Mouse (Mus musculus) liver, embryonic 13.5 days (tissue): Measurements from ENCODE around the gene Prickle1. TPM values are rescaled to one million over a fixed set of nuclear protein-coding genes. Genes with fewer than 3 reads are reported as not detected.
A peak's percentile ranks its signal among the peaks of the same experiment; 100 is the strongest.

Experiments
- ATAC-seq: fragments of 200-750 bp; cut with Nextera tagmentation; 2 replicates; pipeline ENCODE4 v1.8.0; 2017; ENCODE audit warnings: low read depth, mild to moderate bottlenecking, moderate number of reproducible peaks, moderate library complexity
- DNase-seq: peaks from one replicate; pipeline ENCODE4 v3.0.0; 2022
- H3K27ac ChIP-seq: fragments of 300-500 bp; sonication (generic); 2 replicates; pipeline ENCODE4 v1.5.1; 2015; ENCODE audit warnings: moderate library complexity, mild to moderate bottlenecking, inconsistent platforms
- H3K27me3 ChIP-seq: fragments of 300-500 bp; sonication (generic); 2 replicates; pipeline ENCODE4 v1.6.1; 2015; ENCODE audit warnings: mild to moderate bottlenecking, inconsistent platforms
- H3K36me3 ChIP-seq: fragments of 300-500 bp; sonication (generic); 2 replicates; pipeline ENCODE4 v1.6.1; 2015; ENCODE audit warnings: mild to moderate bottlenecking, inconsistent platforms
- H3K4me1 ChIP-seq: fragments of 300-500 bp; sonication (generic); replicated peaks from 2 replicates; pipeline ENCODE4 v1.6.1; 2015; ENCODE audit warnings: inconsistent platforms
- H3K4me2 ChIP-seq: fragments of 300-500 bp; sonication (generic); 2 replicates; pipeline ENCODE4 v1.6.1; 2015; ENCODE audit warnings: inconsistent platforms, mild to moderate bottlenecking, moderate library complexity
- H3K4me3 ChIP-seq: fragments of 300-500 bp; sonication (generic); replicated peaks from 2 replicates; pipeline ENCODE4 v1.5.1; 2015; ENCODE audit warnings: mild to moderate bottlenecking, inconsistent platforms
- H3K9ac ChIP-seq: fragments of 300-500 bp; sonication (generic); 2 replicates; pipeline ENCODE4 v1.6.1; 2015; ENCODE audit warnings: mild to moderate bottlenecking, inconsistent platforms
- H3K9me3 ChIP-seq: fragments of 300-500 bp; sonication (generic); replicated peaks from 2 replicates; pipeline ENCODE4 v1.6.1; 2016; ENCODE audit warnings: inconsistent platforms
- WGBS: fragments of 180-500 bp; shearing (Covaris S2); methylation state at CpG from one replicate; pipeline ENCODE4 v1.1.7; 2015; ENCODE audit not compliant: insufficient replicate concordance; 5-methylcytosine and 5-hydroxymethylcytosine counted together
- polyA plus RNA-seq: library from polyadenylated mRNA; unstranded; fragments of >200 nt; fragmentation: Nextera tagmentation; extraction: Ambion mirVana; gene quantifications from 2 replicates; pipeline ENCODE4 v1.2.1, GENCODE M21; 2015

Prickle1 gene
- polyA plus RNA-seq, 1 experiment from 2014 or later: 4.2 TPM

DNA sequence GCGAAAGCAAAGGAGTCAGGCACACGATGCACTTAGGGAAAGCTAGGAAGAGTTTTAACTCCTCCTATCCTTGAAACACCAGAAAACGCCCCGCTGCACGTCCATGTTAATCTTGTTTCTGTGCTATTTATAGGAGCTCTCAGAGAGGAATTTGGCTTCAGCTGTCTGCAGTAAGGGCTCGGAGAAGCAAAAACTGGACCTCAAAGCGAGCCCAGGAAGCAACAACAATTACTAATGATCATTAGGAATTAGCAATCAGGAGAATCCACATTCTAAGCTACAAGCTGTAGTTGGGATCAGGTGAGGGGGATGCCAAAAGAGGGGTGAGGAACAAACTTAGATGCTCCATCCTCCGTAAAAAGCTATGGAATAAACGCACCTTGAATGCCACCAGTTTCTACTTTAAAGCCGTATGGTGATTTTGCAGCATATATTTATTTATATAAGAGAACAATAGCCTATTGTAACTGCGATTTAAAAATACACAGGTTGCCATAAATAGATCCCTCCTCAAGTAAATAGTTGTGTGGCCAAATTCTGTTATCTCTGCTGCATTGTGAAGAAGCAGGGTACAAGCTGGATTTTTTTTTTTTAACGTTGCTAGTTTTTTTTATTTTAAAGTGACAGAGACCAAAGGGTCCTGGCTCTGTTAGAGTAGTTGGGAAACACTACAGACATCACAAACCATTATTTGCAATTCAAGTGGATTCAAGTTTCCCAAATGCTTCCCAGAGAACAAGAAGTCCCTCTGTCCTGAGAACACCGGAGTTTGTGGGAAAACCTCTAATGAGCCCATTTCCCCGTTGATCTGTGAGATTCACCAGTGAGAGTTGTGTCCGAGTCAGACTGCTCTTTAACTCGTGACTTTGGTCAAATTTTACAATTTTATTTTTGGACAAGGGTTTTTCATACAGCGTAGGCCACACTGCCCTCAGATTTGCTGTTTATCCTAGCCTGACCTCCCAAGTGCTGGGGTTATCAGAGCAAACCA, 75.6 kb downstream of the Prickle1 start:
- H3K9ac ChIP-seq: peak overlapping the region; percentile 71
- H3K4me1 ChIP-seq: peaks cover 67% of the 10 kb centered on the region
- H3K27me3 ChIP-seq: peaks cover 49% of the 10 kb centered on the region
- no peak for DNase-seq
- peak overlapping the region; percentile 95 for H3K4me2 ChIP-seq
- no peaks in the 10 kb centered on the region for H3K9me3 ChIP-seq
- H3K36me3 ChIP-seq: no peaks in the 10 kb centered on the region
- H3K4me3 ChIP-seq: peak overlapping the region; percentile 73
- 6% methylated on average over 17 of the region's 17 CpGs for WGBS
- no peak overlapping the region for H3K27ac ChIP-seq
- no peak for ATAC-seq

DNA sequence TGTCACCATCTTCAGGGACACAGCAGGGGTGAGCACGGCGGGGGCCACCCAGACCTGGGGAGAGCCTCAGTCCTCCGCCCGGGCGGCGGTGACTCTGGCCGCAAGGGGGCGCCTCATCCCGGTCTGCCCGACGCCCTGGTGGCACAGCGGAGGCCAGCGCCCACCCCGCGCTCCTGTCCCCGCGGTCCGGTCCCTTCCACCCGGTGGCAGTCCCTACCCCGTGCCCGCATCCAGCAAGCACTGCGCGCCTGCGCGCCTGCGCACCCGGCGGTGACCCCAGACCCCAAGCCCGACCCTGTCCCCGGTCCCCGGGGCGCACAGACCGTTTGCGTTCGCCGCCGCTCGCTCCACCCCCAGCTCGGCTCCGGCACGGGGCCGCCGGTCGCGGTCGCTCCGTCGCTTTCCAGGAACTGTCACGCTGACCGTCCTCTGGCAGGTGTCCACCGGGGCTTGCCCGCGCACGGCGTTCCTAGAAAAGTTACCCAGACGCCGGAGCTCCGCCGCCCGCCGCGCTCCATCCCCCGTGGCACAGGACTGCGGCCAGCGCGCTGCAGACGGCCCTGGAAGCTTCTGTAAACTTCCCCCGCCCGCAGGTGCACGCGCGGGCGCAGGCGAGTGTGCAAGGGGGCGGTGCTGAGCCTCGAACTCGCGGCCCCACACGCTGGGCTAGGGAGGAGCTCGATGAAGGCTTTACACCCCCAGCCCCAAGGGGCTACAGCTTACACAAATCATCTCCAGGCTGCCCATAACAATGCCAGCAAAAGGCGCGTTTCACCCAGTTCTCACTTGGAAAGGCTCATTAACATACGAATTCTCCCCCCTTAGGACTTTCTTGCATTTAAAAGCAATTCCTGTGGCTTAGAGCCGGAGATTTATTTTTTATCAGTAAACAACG, 76.5 kb downstream of the Prickle1 start:
- H3K4me3 ChIP-seq: peak overlapping the region; percentile 73
- H3K27me3 ChIP-seq: peaks cover 49% of the 10 kb centered on the region
- peak; percentile 64 for DNase-seq
- peak overlapping the region; percentile 71 for H3K9ac ChIP-seq
- peak overlapping the region; percentile 43; the same call in 1 of the 2 replicates for H3K27ac ChIP-seq
- ATAC-seq: peak; percentile 89
- peaks cover 66% of the 10 kb centered on the region for H3K4me1 ChIP-seq
- under 1% methylated on average over 85 of the region's 85 CpGs for WGBS
- no peaks in the 10 kb centered on the region for H3K36me3 ChIP-seq
- peak overlapping the region; percentile 95 for H3K4me2 ChIP-seq
- no peaks in the 10 kb centered on the region for H3K9me3 ChIP-seq

DNA sequence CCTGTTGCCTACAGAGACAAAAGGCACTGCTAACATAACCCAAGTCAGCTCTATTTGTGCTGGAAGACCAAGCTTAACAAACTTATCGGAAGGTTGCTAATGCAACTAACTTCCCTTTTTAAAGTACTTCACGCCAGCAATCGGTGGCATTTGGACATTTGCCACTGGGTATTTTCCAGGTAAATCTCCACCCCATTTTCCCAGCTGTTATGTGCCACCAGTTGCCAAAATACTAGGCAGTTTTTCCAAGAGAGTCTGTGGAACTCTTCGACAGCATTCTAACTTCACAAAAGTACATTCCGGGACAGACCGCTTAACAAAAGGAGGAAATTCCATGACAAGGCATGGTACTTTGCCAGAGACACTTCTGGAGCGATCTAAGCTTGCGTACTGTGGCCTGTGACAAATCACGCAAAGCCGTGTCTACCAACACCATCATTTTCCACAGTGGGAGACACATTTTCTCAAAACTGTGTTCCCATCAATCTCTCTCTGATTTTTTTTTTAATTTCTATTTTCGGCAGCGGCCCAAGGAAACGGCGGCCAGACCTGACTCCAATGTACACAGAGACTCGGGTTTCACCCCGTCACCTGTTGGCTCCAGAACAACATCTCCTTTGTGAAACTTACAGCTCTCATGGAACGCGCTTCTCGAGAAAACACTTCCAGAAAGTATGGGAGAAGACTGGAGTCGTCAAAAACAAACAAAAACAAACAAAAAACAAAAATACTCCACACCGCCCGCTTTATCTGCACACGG, 77.4 kb downstream of the Prickle1 start:
- Histone ChIP-seq H3K4me2 (peak overlapping the region; percentile 95), H3K36me3 (no peaks in the 10 kb centered on the region), H3K4me3 (peak overlapping the region; percentile 73), H3K9ac (peak overlapping the region; percentile 71), H3K4me1 (peaks cover 73% of the 10 kb centered on the region), H3K27ac (no peak overlapping the region), H3K9me3 (no peaks in the 10 kb centered on the region), H3K27me3 (peaks cover 49% of the 10 kb centered on the region)
- DNase-seq (no peak), ATAC-seq (no peak)
- 3% methylated on average over 23 of the region's 23 CpGs for WGBS

DNA sequence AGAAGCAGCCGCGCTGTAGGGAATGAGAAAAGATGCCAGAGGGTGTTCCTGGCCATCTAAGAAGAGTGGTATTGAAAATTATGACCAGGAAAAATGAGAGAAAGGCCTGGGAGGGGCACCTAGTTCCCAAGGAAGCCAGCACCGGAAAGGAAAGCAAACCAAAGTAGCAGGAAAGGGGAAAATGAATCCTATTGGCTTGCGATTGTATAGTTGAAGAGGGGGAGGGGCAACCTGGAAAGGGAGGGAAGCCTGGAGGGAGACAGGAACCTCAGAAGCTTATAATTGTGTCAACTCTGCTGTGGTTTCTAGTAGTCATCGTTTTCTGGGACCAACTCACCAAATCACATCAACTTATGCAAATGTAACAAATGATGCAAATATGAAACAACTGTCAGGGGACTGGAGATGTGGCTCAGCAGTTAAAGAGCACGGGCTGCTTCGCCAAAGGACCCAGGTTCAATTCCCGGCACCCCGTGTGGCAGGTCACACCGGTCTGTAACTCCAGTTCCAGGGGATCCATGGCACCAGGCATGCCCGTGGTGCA, 78.6 kb downstream of the Prickle1 start:
- DNase-seq: no peak
- H3K27me3 ChIP-seq: peaks cover 47% of the 10 kb centered on the region
- H3K4me2 ChIP-seq: no peak overlapping the region
- H3K4me1 ChIP-seq: peaks cover 68% of the 10 kb centered on the region
- no peak for ATAC-seq
- no peak overlapping the region for H3K27ac ChIP-seq
- H3K9me3 ChIP-seq: no peaks in the 10 kb centered on the region
- no peak overlapping the region for H3K4me3 ChIP-seq
- WGBS: 66% methylated on average over 11 of the region's 11 CpGs
- H3K9ac ChIP-seq: no peak overlapping the region
- H3K36me3 ChIP-seq: no peaks in the 10 kb centered on the region

DNA sequence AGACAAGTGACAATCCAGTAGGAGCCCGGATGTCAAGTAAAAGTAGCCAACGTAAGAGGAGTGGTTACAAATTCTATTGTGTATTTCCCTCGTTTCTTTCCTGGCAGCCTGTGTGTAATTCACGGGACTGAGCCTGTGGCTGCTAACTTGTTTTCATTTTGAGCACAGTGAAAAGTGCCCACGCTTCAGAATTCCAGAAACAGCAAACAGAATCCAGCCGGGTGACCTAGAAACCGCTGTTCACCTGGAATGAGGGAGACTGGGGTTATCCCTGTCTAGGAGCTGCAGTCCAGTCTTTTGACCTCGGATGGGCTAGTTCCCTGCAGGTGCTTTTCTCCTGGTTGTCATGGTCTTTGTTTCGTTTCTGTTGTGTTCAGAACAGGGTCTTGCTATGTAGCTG, 80.4 kb downstream of the Prickle1 start:
- Histone ChIP-seq H3K9me3 (no peaks in the 10 kb centered on the region), H3K27me3 (peaks cover 29% of the 10 kb centered on the region), H3K4me3 (no peak overlapping the region), H3K27ac (no peak overlapping the region), H3K36me3 (peaks cover 3% of the 10 kb centered on the region; the same call in 1 of the 2 replicates), H3K4me1 (peaks cover 50% of the 10 kb centered on the region), H3K4me2 (no peak overlapping the region), H3K9ac (no peak overlapping the region)
- ATAC-seq: no peak
- DNase-seq: no peak
- 75% methylated on average over 9 of the region's 9 CpGs for WGBS

DNA sequence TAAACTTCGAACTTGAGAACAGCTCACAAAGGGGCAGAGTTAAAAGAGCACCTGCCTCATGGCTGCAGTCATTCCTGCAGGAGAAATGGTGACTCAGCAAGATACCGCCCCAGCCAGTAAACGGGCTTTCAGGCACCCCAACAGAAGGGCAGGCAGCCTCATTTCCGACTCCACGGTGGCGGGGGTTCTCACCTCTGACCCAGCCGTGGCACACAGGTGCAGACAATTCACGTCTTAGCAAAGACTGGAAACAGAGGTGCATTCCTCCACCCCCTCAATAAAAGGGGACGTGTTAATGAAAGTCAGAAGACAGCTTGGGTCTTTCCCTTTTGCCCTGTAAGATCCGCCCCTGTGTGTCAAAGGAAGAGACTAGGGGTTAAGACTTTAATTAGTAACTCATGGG, 81.8 kb downstream of the Prickle1 start:
- H3K9ac ChIP-seq: peak overlapping the region; percentile 49; the same call in 1 of the 2 replicates
- DNase-seq: peak; percentile 23
- H3K27ac ChIP-seq: no peak overlapping the region
- peak overlapping the region; percentile 57 for H3K4me2 ChIP-seq
- peak overlapping the region; percentile 40 for H3K4me3 ChIP-seq
- peaks cover 6% of the 10 kb centered on the region for H3K36me3 ChIP-seq
- no peaks in the 10 kb centered on the region for H3K9me3 ChIP-seq
- 6% methylated on average over 10 of the region's 10 CpGs for WGBS
- peaks cover 37% of the 10 kb centered on the region for H3K4me1 ChIP-seq
- peaks cover 16% of the 10 kb centered on the region for H3K27me3 ChIP-seq
- peak; percentile 54; the same call in 1 of the 2 replicates for ATAC-seq

DNA sequence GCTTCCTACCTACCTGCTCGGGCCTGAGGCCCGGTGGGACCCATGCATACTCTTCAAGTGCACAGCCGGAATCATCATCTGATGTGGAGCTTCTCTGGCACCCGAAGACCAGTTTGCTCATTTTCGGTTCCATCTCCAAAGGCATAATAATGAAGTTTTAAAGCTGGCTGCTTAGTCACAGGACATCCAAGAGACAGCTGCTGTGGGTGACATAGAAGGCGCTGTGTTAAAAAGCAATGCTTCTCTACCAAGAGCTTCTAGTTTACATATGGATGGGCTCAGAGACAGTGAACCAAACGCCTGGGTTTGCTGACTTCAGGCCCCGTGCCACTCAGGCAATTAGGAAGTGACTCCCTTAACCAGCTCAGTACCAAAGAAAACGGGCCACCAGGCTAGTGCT, 83.3 kb downstream of the Prickle1 start:
- no peak overlapping the region for H3K4me3 ChIP-seq
- H3K27me3 ChIP-seq: peaks cover 2% of the 10 kb centered on the region; the same call in 1 of the 2 replicates
- DNase-seq: no peak
- no peaks in the 10 kb centered on the region for H3K9me3 ChIP-seq
- H3K4me2 ChIP-seq: no peak overlapping the region
- H3K4me1 ChIP-seq: peaks cover 22% of the 10 kb centered on the region
- H3K27ac ChIP-seq: no peak overlapping the region
- H3K9ac ChIP-seq: no peak overlapping the region
- peaks cover 20% of the 10 kb centered on the region for H3K36me3 ChIP-seq
- no peak for ATAC-seq
- WGBS: 60% methylated on average over 9 of the region's 9 CpGs

DNA sequence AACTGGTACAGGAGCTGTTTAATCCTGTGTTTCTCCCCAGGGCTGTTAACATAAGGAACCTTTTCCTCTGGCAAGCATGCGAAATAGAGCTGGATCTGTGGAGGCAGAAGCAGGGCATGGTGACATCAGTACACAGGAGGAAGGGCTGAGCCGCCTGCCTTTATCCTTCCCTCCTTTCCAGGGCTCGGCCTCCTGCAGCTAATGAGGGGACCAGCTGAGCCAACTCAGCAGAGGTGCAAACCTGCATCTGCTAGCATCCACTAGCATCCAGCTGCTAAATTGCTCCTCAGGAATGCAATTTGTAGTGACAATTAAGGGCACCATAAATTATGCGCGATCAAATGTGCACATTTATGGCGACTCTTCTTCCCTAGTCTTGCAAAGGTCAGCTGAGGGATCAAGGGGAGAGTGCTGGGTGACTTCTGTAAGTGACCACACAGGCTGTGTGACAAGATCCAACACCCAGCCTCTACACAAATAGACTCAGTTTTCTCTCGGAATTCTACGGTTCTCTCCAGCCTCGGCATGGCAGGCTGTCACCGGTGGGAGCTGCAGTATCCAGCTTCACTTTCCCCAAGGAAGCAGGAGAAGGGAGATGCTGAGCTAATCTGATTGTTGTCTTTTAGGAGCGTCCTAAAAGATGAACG, 84.9 kb downstream of the Prickle1 start:
- ATAC-seq (no peak), DNase-seq (no peak)
- 67% methylated on average over 12 of the region's 12 CpGs for WGBS

DNA sequence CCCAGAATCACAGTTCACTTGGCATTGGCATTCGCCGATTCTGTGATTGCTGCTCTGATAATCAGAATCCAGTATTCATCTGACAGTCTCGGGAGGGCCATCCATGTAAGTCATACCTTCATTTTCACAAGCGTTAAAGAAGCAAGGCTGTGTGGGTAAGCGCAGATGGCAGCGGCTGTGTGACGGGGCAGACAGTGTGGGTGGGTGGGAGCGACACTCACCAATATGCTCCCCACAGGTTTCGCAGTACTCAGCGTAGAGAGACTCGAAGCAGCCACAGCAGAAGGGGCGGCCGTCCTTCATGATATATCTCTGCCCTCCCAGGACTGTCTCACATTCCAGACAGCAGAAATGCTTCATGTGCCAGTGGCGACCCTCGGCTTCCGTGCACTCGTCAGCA, 90.9 kb downstream of the Prickle1 start:
- no peak for DNase-seq
- Histone ChIP-seq H3K27me3 (no peaks in the 10 kb centered on the region), H3K4me1 (no peaks in the 10 kb centered on the region), H3K27ac (no peak overlapping the region), H3K9ac (no peak overlapping the region), H3K9me3 (no peaks in the 10 kb centered on the region), H3K4me3 (no peak overlapping the region), H3K4me2 (no peak overlapping the region), H3K36me3 (peaks cover 72% of the 10 kb centered on the region)
- 90% methylated on average over 17 of the region's 17 CpGs for WGBS
- ATAC-seq: no peak

More for the DNA sequence above, 84.9 kb downstream of the Prickle1 start:
- Histone ChIP-seq H3K27ac (no peak overlapping the region), H3K4me3 (no peak overlapping the region), H3K9me3 (no peaks in the 10 kb centered on the region), H3K36me3 (peaks cover 24% of the 10 kb centered on the region), H3K27me3 (no peaks in the 10 kb centered on the region), H3K4me2 (no peak overlapping the region), H3K4me1 (peaks cover 15% of the 10 kb centered on the region), H3K9ac (no peak overlapping the region)

DNA sequence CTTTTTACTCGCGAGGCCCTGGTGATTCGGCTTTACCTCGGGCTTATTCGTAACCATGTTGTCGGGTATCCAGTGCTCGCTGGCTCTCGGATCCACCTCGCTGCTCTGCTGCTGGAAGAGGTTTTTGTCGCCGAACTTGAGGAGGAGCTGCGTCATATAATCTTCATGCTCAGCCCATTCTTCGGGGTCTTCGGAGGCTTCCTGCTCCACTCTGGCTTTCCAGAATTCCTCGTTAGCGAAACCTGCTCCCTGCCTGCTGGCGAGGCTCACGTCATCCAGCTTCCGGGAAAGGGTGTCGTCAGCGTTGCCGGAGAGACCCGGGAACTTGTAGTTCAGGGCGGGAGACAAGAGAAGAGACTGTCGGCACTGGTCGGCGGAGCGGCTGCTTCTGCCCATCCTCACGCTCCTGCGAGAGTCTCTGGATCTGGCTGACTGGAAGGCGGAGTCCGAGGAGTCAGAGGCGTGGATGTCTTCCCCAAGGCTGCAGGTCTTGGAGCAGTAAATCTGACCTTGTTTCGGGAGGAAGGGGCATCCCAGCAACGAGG, 92.4 kb downstream of the Prickle1 start:
- H3K4me2 ChIP-seq: no peak overlapping the region
- no peaks in the 10 kb centered on the region for H3K27me3 ChIP-seq
- no peak overlapping the region for H3K4me3 ChIP-seq
- WGBS: 88% methylated on average over 35 of the region's 35 CpGs
- peaks cover 74% of the 10 kb centered on the region for H3K36me3 ChIP-seq
- H3K4me1 ChIP-seq: no peaks in the 10 kb centered on the region
- no peak overlapping the region for H3K9ac ChIP-seq
- ATAC-seq: no peak
- H3K27ac ChIP-seq: no peak overlapping the region
- no peaks in the 10 kb centered on the region for H3K9me3 ChIP-seq
- DNase-seq: no peak
